Comparison of ENCODE assay signal across 17 mouse cellular contexts in the genomic region with DNA sequence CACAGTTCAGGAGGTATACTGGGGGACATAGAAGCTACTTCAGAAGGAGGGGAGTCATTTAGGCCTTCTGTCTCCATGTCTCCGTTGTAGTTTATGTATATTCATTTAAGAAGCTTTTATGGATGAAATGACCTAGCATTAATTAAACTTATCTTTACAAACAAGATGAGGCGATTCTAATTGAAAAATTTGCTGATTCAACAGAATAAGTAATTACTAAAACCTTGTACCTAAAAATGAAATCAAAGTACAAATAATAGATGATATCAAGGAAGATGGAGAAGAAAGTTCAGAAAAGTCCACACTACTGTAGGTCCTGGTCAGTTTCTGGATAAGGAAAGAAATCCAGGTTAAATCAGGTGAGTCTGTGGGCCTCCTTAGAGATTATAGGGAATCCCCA.
"Had no signal": no experiment of that assay in that cellular context is flagged by ENCODE, and none has a peak within 500 bp of the region (broad histone marks: within the 10 kb centered on the region; RNA-seq: fewer than 3 reads in every experiment).

No protein-coding gene starts in this region.

- H3K9ac ChIP-seq: neural tube, embryonic 12.5 days; neural tube, embryonic 13.5 days; neural tube, embryonic 15.5 days; stomach, embryonic 15.5 days had no signal

- H3K4me2 ChIP-seq: neural tube, embryonic 12.5 days; neural tube, embryonic 13.5 days; neural tube, embryonic 15.5 days; stomach, embryonic 15.5 days had no signal

- H3K36me3 ChIP-seq: neural tube, embryonic 12.5 days; neural tube, embryonic 13.5 days; neural tube, embryonic 15.5 days; stomach, embryonic 15.5 days had no signal

- DNase-seq: retina, postnatal 1 day; right cerebral cortex, adult 18-20 months; right cerebral cortex, postnatal 14 days; right cerebral cortex, postnatal 25 days; right cerebral cortex, postnatal 4 days; spleen, adult 18-20 months; thymus, adult 18-20 months; thymus, adult 2 months; thymus, postnatal 14 days; thymus, postnatal 25 days; thymus, postnatal 36 days; thymus, postnatal 4 days had no signal

- H3K4me1 ChIP-seq: neural tube, embryonic 12.5 days; stomach, embryonic 15.5 days had no signal

- H3K4me3 ChIP-seq: neural tube, embryonic 12.5 days; neural tube, embryonic 13.5 days; neural tube, embryonic 15.5 days; stomach, embryonic 15.5 days had no signal

- H3K9me3 ChIP-seq: neural tube, embryonic 12.5 days; neural tube, embryonic 13.5 days; neural tube, embryonic 15.5 days; stomach, embryonic 15.5 days had no signal

- H3K27me3 ChIP-seq: neural tube, embryonic 12.5 days; neural tube, embryonic 13.5 days; neural tube, embryonic 15.5 days; stomach, embryonic 15.5 days had no signal

- H3K27ac ChIP-seq: neural tube, embryonic 12.5 days; neural tube, embryonic 13.5 days; neural tube, embryonic 15.5 days; stomach, embryonic 15.5 days; stomach, postnatal 0 days had no signal
